Mouse (Mus musculus): ENCODE results near the gene Zkscan2.

The Zkscan2 gene

GRCm38 (mm10) chr7:123431206-123431605 is 69.0 kb downstream of the Zkscan2 start:
- DNase-seq (ENCODE audit: low read depth, low spot score): no peak

- DNase-seq (ENCODE audit: low read depth, low spot score): no peak
Observed at GRCm38 (mm10) chr7:123430411-123430705, 69.9 kb downstream of the Zkscan2 start.

GRCm38 (mm10) chr7:123429624-123430410 is 70.4 kb downstream of the Zkscan2 start:
- peak; percentile 30 for DNase-seq (ENCODE audit: low read depth, low spot score)

All from skeletal muscle tissue, adult 2 months (tissue).